16 mouse cellular contexts compared by ENCODE assay signal in the genomic region with DNA sequence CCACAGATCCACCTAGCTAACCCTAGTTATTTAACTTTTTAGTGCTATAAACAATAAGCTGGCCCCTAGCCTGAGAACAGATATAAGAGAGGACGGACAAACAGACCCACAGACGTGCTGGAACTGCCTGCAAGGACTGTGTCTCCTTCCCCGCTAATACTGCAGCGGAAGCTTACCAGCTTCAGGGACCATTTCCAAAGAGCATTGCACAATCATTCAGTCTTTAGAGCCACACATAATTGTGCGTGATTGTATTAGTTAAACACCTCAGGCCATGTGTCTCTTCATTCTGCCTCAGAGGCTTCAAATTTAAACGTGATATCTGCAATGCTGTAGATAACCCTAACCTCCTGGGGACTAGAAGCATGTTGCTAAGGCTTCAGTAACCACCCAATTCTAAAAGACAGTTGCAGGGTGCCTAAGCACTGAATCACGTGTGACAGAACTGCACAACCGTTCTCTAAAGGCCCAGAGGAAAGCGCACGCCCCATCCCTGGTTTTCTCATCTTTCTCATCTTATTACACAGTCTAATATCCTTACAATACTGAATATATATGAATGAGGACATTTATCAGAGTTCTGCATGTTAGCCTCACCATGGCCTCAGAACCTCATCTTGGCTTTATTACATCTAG.
DNase-seq lines count a peak whose midpoint lies in the region; ATAC-seq and TF ChIP-seq lines count a peak whose summit lies in the region.
"Had no signal": no experiment of that assay in that cellular context is flagged by ENCODE, and none has a peak within 500 bp of the region (broad histone marks: within the 10 kb centered on the region; RNA-seq: fewer than 3 reads in every experiment).

No protein-coding gene starts in this region.

- peaks cover 20% of the 10 kb centered on the region; the same call in 1 of the 2 replicates for H3K4me1 ChIP-seq in embryonic facial prominence, embryonic 13.5 days
- peaks cover 33% of the 10 kb centered on the region for H3K4me1 ChIP-seq in embryonic facial prominence, embryonic 10.5 days
- no peaks in the 10 kb centered on the region for H3K4me1 ChIP-seq in midbrain, embryonic 14.5 days (ENCODE audit: control insufficient read depth, insufficient read depth, low read length)
- H3K4me1 ChIP-seq in stomach, postnatal 0 days (replicated peaks; ENCODE audit: control insufficient read depth, insufficient read depth) = no peaks in the 10 kb centered on the region
- H3K4me1 ChIP-seq: hindbrain, embryonic 15.5 days had no signal

- no peak overlapping the region for H3K4me3 ChIP-seq in embryonic facial prominence, embryonic 13.5 days
- H3K4me3 ChIP-seq in embryonic facial prominence, embryonic 10.5 days = no peak overlapping the region
- H3K4me3 ChIP-seq in layer of hippocampus, adult 2 months = no peak overlapping the region
- H3K4me3 ChIP-seq in midbrain, embryonic 14.5 days (replicated peaks; ENCODE audit: low read depth, low read length) = no peak overlapping the region
- no peak overlapping the region for H3K4me3 ChIP-seq in stomach, postnatal 0 days (ENCODE audit: low read depth, low read length)
- H3K4me3 ChIP-seq: hindbrain, embryonic 15.5 days; limb, embryonic 13.5 days had no signal

- H3K4me2 ChIP-seq in embryonic facial prominence, embryonic 13.5 days = no peak overlapping the region
- H3K4me2 ChIP-seq in midbrain, embryonic 14.5 days (ENCODE audit: low read length) = no peak overlapping the region
- no peak overlapping the region for H3K4me2 ChIP-seq in stomach, postnatal 0 days (replicated peaks; ENCODE audit: low read depth)
- H3K4me2 ChIP-seq: hindbrain, embryonic 15.5 days; limb, embryonic 13.5 days had no signal

- H3K36me3 ChIP-seq in embryonic facial prominence, embryonic 13.5 days = no peaks in the 10 kb centered on the region
- H3K36me3 ChIP-seq in embryonic facial prominence, embryonic 10.5 days (replicated peaks) = no peaks in the 10 kb centered on the region
- H3K36me3 ChIP-seq in midbrain, embryonic 14.5 days (ENCODE audit: control insufficient read depth, insufficient read depth, low read length) = 0 out of 2 replicates have a peak, but pooled peaks cover 4% of the 10 kb centered on the region
- no peaks in the 10 kb centered on the region for H3K36me3 ChIP-seq in stomach, postnatal 0 days (ENCODE audit: control insufficient read depth, insufficient read depth, low read length)
- H3K36me3 ChIP-seq: limb, embryonic 13.5 days had no signal

- no peak for DNase-seq in embryonic facial prominence, embryonic 10.5 days (ENCODE audit: low spot score)
- no peak for DNase-seq in layer of hippocampus, adult 2 months (ENCODE audit: low spot score in 2 of 2)
- DNase-seq in layer of hippocampus, postnatal 36 days = no peak
- no peak for DNase-seq in Patski (ENCODE audit: low read depth, low spot score)
- DNase-seq in midbrain, embryonic 14.5 days = peak; percentile 24
- no peak for DNase-seq in cerebellum, adult 11 months
- no peak for DNase-seq in stomach, postnatal 0 days (ENCODE audit: low spot score)
- DNase-seq: B cell, adult 2 months; cerebellum, adult 2 months; kidney, adult 18-20 months; kidney, postnatal 25 days; spleen, adult 18-20 months; thymus, postnatal 4 days had no signal

- CTCF ChIA-PET in Patski (lab: Charles Lee) = no interaction called here

- POLR2A ChIA-PET in Patski (lab: Charles Lee) = no interaction called here

- H3K27me3 ChIP-seq in embryonic facial prominence, embryonic 13.5 days = no peaks in the 10 kb centered on the region
- no peaks in the 10 kb centered on the region for H3K27me3 ChIP-seq in embryonic facial prominence, embryonic 10.5 days (replicated peaks; ENCODE audit: low read depth, poor library complexity, severe bottlenecking)
- H3K27me3 ChIP-seq in Patski = no peaks in the 10 kb centered on the region
- H3K27me3 ChIP-seq in midbrain, embryonic 14.5 days (ENCODE audit: control insufficient read depth, insufficient read depth, low read length) = no peaks in the 10 kb centered on the region
- H3K27me3 ChIP-seq in stomach, postnatal 0 days (ENCODE audit: control insufficient read depth, insufficient read depth, low read length) = no peaks in the 10 kb centered on the region
- H3K27me3 ChIP-seq: hindbrain, embryonic 15.5 days; limb, embryonic 13.5 days had no signal

- peak overlapping the region; percentile 48; the same call in 1 of the 2 replicates for H3K27ac ChIP-seq in embryonic facial prominence, embryonic 13.5 days
- no peak overlapping the region for H3K27ac ChIP-seq in embryonic facial prominence, embryonic 10.5 days (replicated peaks)
- H3K27ac ChIP-seq in layer of hippocampus, adult 2 months = 0 out of 2 replicates have a peak overlapping the region, but pooled peaks have one; percentile 28
- no peak overlapping the region for H3K27ac ChIP-seq in midbrain, embryonic 14.5 days (replicated peaks; ENCODE audit: low read depth, low read length)
- H3K27ac ChIP-seq in stomach, postnatal 0 days (replicated peaks) = no peak overlapping the region
- H3K27ac ChIP-seq: hindbrain, embryonic 15.5 days; limb, embryonic 13.5 days had no signal

- no peak for TF ChIP-seq CTCF in layer of hippocampus, adult 2 months (conservative IDR thresholded peaks at IDR 0.05)
- TF ChIP-seq CTCF in Patski (IDR thresholded peaks at IDR 0.05) = no peak
- TF ChIP-seq CTCF in stomach, postnatal 0 days (IDR thresholded peaks at IDR 0.05; ENCODE audit: low read depth) = no peak

- H3K9ac ChIP-seq in embryonic facial prominence, embryonic 13.5 days = no peak overlapping the region
- H3K9ac ChIP-seq in midbrain, embryonic 14.5 days (replicated peaks; ENCODE audit: low read length) = no peak overlapping the region
- H3K9ac ChIP-seq in stomach, postnatal 0 days (ENCODE audit: low read length) = no peak overlapping the region
- H3K9ac ChIP-seq: hindbrain, embryonic 15.5 days; limb, embryonic 13.5 days had no signal

- H3K9me3 ChIP-seq in embryonic facial prominence, embryonic 13.5 days = no peaks in the 10 kb centered on the region
- H3K9me3 ChIP-seq in embryonic facial prominence, embryonic 10.5 days = no peaks in the 10 kb centered on the region
- H3K9me3 ChIP-seq in midbrain, embryonic 14.5 days (ENCODE audit: control insufficient read depth, low read length) = no peaks in the 10 kb centered on the region
- no peaks in the 10 kb centered on the region for H3K9me3 ChIP-seq in stomach, postnatal 0 days (ENCODE audit: control insufficient read depth, low read length)
- H3K9me3 ChIP-seq: hindbrain, embryonic 15.5 days; limb, embryonic 13.5 days had no signal

- ATAC-seq in embryonic facial prominence, embryonic 13.5 days (ENCODE audit: insufficient number of reproducible peaks, insufficient read depth, low FRiP score, low TSS enrichment, low read depth) = no peak
- peak; percentile 44 for ATAC-seq in Patski
- ATAC-seq in midbrain, embryonic 14.5 days (ENCODE audit: low FRiP score, low TSS enrichment) = no peak
- ATAC-seq in stomach, postnatal 0 days (ENCODE audit: low FRiP score, low TSS enrichment) = no peak

- TF ChIP-seq EP300 in stomach, postnatal 0 days (optimal IDR thresholded peaks at IDR 0.05) = no peak

- 50% methylated on average over 10 of the region's 10 CpGs for WGBS in embryonic facial prominence, embryonic 13.5 days
- 73% methylated on average over 10 of the region's 10 CpGs for WGBS in embryonic facial prominence, embryonic 10.5 days
- 48% methylated on average over 10 of the region's 10 CpGs for WGBS in midbrain, embryonic 14.5 days
- WGBS in stomach, postnatal 0 days = 64% methylated on average over 10 of the region's 10 CpGs

- in situ Hi-C loops in Patski (cut with MboI; ENCODE audit: low pct_unique_long_range_greater_than_20kb) = no loop called here

Comparison
In these comparisons a context has a peak if more than half of its experiments do, and no peak if none do; other contexts are left out.
1. H3K27ac ChIP-seq: peak in embryonic facial prominence, embryonic 13.5 days (single experiment) and layer of hippocampus, adult 2 months (single experiment); none in embryonic facial prominence, embryonic 10.5 days (single experiment), midbrain, embryonic 14.5 days (single experiment) and stomach, postnatal 0 days (single experiment).